Mouse (Mus musculus): Measurements from ENCODE around the gene Crtc1. TPM values are rescaled to one million over a fixed set of nuclear protein-coding genes. Genes with fewer than 3 reads are reported as not detected.

Gene Crtc1
- total RNA-seq, 1 experiment, result 4.9 TPM

- no peak overlapping the region for H3K27ac ChIP-seq (ENCODE audit: insufficient read depth, low read depth, low read length, poor library complexity, severe bottlenecking)
- in situ Hi-C loops (cut with MboI; ENCODE audit: low sequenced_read_pairs in 2 of 2, unreplicated experiment in 2 of 2), result no loop called here
These were observed 22.6 kb upstream of the Crtc1 start for GRCm38 (mm10) chr8:70461765-70462515.

GRCm38 (mm10) chr8:70460606-70461005 is 21.2 kb upstream of the Crtc1 start:
- Histone ChIP-seq H3K27ac (ENCODE audit: insufficient read depth, low read depth, low read length, poor library complexity, severe bottlenecking) (no peak overlapping the region), H3K9me3 (ENCODE audit: control insufficient read depth, insufficient read depth, low read depth, low read length) (no peaks in the 10 kb centered on the region), H3K9ac (ENCODE audit: insufficient read depth, low read depth, low read length, poor library complexity, severe bottlenecking) (no peak overlapping the region), H3K36me3 (ENCODE audit: control insufficient read depth, insufficient read depth, low read length, poor library complexity, severe bottlenecking) (no peaks in the 10 kb centered on the region; the same call in 1 of the 2 replicates), H3K4me1 (ENCODE audit: control insufficient read depth in 2 of 2, insufficient read depth in 2 of 2, low read length in 2 of 2, poor library complexity in 1 of 2) (no peaks in the 10 kb centered on the region), H3K4me3 (ENCODE audit: insufficient read depth in 1 of 2, low read depth in 1 of 2, low read length in 2 of 2, poor library complexity in 1 of 2, severe bottlenecking in 1 of 2) (no peak overlapping the region)
- in situ Hi-C loops (cut with MboI; ENCODE audit: low sequenced_read_pairs in 2 of 2, unreplicated experiment in 2 of 2), result no loop called here
- no peak for DNase-seq (ENCODE audit: low read depth, low spot score)
- TF ChIP-seq HCFC1 (IDR thresholded peaks at IDR 0.05; ENCODE audit: borderline replicate concordance, insufficient read depth, low read length) (no peak), CHD2 (IDR thresholded peaks at IDR 0.05; ENCODE audit: low read depth, low read length) (no peak), ZC3H11A (IDR thresholded peaks at IDR 0.05; ENCODE audit: borderline replicate concordance, low read depth, low read length) (no peak), ZNF384 (IDR thresholded peaks at IDR 0.05; ENCODE audit: low read depth, low read length) (no peak), MAFK (IDR thresholded peaks at IDR 0.05; ENCODE audit: insufficient read depth, low read depth, low read length) (no peak)

More at GRCm38 (mm10) chr8:70461765-70462515, 22.6 kb upstream of the Crtc1 start:
- Histone ChIP-seq H3K4me3 (ENCODE audit: insufficient read depth in 1 of 2, low read depth in 1 of 2, low read length in 2 of 2, poor library complexity in 1 of 2, severe bottlenecking in 1 of 2) (no peak overlapping the region), H3K9me3 (ENCODE audit: control insufficient read depth, insufficient read depth, low read depth, low read length) (no peaks in the 10 kb centered on the region), H3K9ac (ENCODE audit: insufficient read depth, low read depth, low read length, poor library complexity, severe bottlenecking) (no peak overlapping the region), H3K4me1 (ENCODE audit: control insufficient read depth in 2 of 2, insufficient read depth in 2 of 2, low read length in 2 of 2, poor library complexity in 1 of 2) (peaks cover under 1 to 2% of the 10 kb centered on the region in 2 experiments; a peak in 2 of 4 replicates), H3K36me3 (ENCODE audit: control insufficient read depth, insufficient read depth, low read length, poor library complexity, severe bottlenecking) (no peaks in the 10 kb centered on the region; the same call in 1 of the 2 replicates)
- TF ChIP-seq CHD2 (IDR thresholded peaks at IDR 0.05; ENCODE audit: low read depth, low read length), result no peak
- no peak for TF ChIP-seq HCFC1 (IDR thresholded peaks at IDR 0.05; ENCODE audit: borderline replicate concordance, insufficient read depth, low read length)
- no peak for TF ChIP-seq ZC3H11A (IDR thresholded peaks at IDR 0.05; ENCODE audit: borderline replicate concordance, low read depth, low read length)
- TF ChIP-seq MAFK (IDR thresholded peaks at IDR 0.05; ENCODE audit: insufficient read depth, low read depth, low read length), result no peak
- TF ChIP-seq ZNF384 (IDR thresholded peaks at IDR 0.05; ENCODE audit: low read depth, low read length), result no peak
- no peak for DNase-seq (ENCODE audit: low read depth, low spot score)

GRCm38 (mm10) chr8:70460199-70460598 is 20.8 kb upstream of the Crtc1 start:
- DNase-seq (ENCODE audit: low read depth, low spot score), result no peak
- H3K9ac ChIP-seq (ENCODE audit: insufficient read depth, low read depth, low read length, poor library complexity, severe bottlenecking), result no peak overlapping the region
- no peak overlapping the region for H3K4me3 ChIP-seq (ENCODE audit: insufficient read depth in 1 of 2, low read depth in 1 of 2, low read length in 2 of 2, poor library complexity in 1 of 2, severe bottlenecking in 1 of 2)
- no peaks in the 10 kb centered on the region; the same call in 1 of the 2 replicates for H3K36me3 ChIP-seq (ENCODE audit: control insufficient read depth, insufficient read depth, low read length, poor library complexity, severe bottlenecking)
- H3K9me3 ChIP-seq (ENCODE audit: control insufficient read depth, insufficient read depth, low read depth, low read length), result no peaks in the 10 kb centered on the region
- in situ Hi-C loops (cut with MboI; ENCODE audit: low sequenced_read_pairs in 2 of 2, unreplicated experiment in 2 of 2), result no loop called here
- TF ChIP-seq MAFK (IDR thresholded peaks at IDR 0.05; ENCODE audit: insufficient read depth, low read depth, low read length) (no peak), CHD2 (IDR thresholded peaks at IDR 0.05; ENCODE audit: low read depth, low read length) (no peak), ZC3H11A (IDR thresholded peaks at IDR 0.05; ENCODE audit: borderline replicate concordance, low read depth, low read length) (no peak), HCFC1 (IDR thresholded peaks at IDR 0.05; ENCODE audit: borderline replicate concordance, insufficient read depth, low read length) (no peak), ZNF384 (IDR thresholded peaks at IDR 0.05; ENCODE audit: low read depth, low read length) (no peak)
- no peak overlapping the region for H3K27ac ChIP-seq (ENCODE audit: insufficient read depth, low read depth, low read length, poor library complexity, severe bottlenecking)
- no peaks in the 10 kb centered on the region for H3K4me1 ChIP-seq (ENCODE audit: control insufficient read depth in 2 of 2, insufficient read depth in 2 of 2, low read length in 2 of 2, poor library complexity in 1 of 2)

GRCm38 (mm10) chr8:70459636-70460035 is 20.3 kb upstream of the Crtc1 start:
- H3K9me3 ChIP-seq (ENCODE audit: control insufficient read depth, insufficient read depth, low read depth, low read length), result no peaks in the 10 kb centered on the region
- no peak for DNase-seq (ENCODE audit: low read depth, low spot score)
- H3K4me3 ChIP-seq (ENCODE audit: insufficient read depth in 1 of 2, low read depth in 1 of 2, low read length in 2 of 2, poor library complexity in 1 of 2, severe bottlenecking in 1 of 2), result no peak overlapping the region
- no peaks in the 10 kb centered on the region for H3K4me1 ChIP-seq (ENCODE audit: control insufficient read depth in 2 of 2, insufficient read depth in 2 of 2, low read length in 2 of 2, poor library complexity in 1 of 2)
- in situ Hi-C loops (cut with MboI; ENCODE audit: low sequenced_read_pairs in 2 of 2, unreplicated experiment in 2 of 2), result no loop called here
- no peak overlapping the region for H3K27ac ChIP-seq (ENCODE audit: insufficient read depth, low read depth, low read length, poor library complexity, severe bottlenecking)
- no peak overlapping the region for H3K9ac ChIP-seq (ENCODE audit: insufficient read depth, low read depth, low read length, poor library complexity, severe bottlenecking)
- H3K36me3 ChIP-seq (ENCODE audit: control insufficient read depth, insufficient read depth, low read length, poor library complexity, severe bottlenecking), result no peaks in the 10 kb centered on the region; the same call in 1 of the 2 replicates
- TF ChIP-seq HCFC1 (IDR thresholded peaks at IDR 0.05; ENCODE audit: borderline replicate concordance, insufficient read depth, low read length), result no peak
- no peak for TF ChIP-seq ZC3H11A (IDR thresholded peaks at IDR 0.05; ENCODE audit: borderline replicate concordance, low read depth, low read length)
- no peak for TF ChIP-seq CHD2 (IDR thresholded peaks at IDR 0.05; ENCODE audit: low read depth, low read length)
- TF ChIP-seq ZNF384 (IDR thresholded peaks at IDR 0.05; ENCODE audit: low read depth, low read length), result no peak
- TF ChIP-seq MAFK (IDR thresholded peaks at IDR 0.05; ENCODE audit: insufficient read depth, low read depth, low read length), result no peak
